Mouse (Mus musculus) lung, embryonic 15.5 days (tissue): ENCODE data around the gene Kif16b. TPM values are rescaled to one million over a fixed set of nuclear protein-coding genes. Genes with fewer than 3 reads are reported as not detected.

Experiments used
- ATAC-seq: fragments of 200-750 bp; cut with Nextera tagmentation; 2 replicates; pipeline ENCODE4 v1.8.0; 2017; ENCODE audit warnings: moderate number of reproducible peaks, borderline replicate concordance; ENCODE audit not compliant: low FRiP score, low TSS enrichment; ENCODE audit errors: extremely low read depth
- H3K27ac ChIP-seq: fragments of 300-500 bp; sonication (generic); 2 replicates; pipeline ENCODE4 v1.5.1; 2015; ENCODE audit warnings: moderate library complexity, mild to moderate bottlenecking, inconsistent platforms
- H3K27me3 ChIP-seq: fragments of 300-500 bp; sonication (generic); 2 replicates; pipeline ENCODE4 v1.6.1; 2015; ENCODE audit warnings: inconsistent platforms
- H3K36me3 ChIP-seq: fragments of 300-500 bp; sonication (generic); 2 replicates; pipeline ENCODE4 v1.6.1; 2015; ENCODE audit warnings: inconsistent platforms
- H3K4me1 ChIP-seq: fragments of 300-500 bp; sonication (generic); 2 replicates; pipeline ENCODE4 v1.6.1; 2015; ENCODE audit warnings: inconsistent platforms
- H3K4me2 ChIP-seq: fragments of 300-500 bp; sonication (generic); 2 replicates; pipeline ENCODE4 v1.6.1; 2015; ENCODE audit warnings: inconsistent platforms, mild to moderate bottlenecking, moderate library complexity
- H3K4me3 ChIP-seq: fragments of 300-500 bp; sonication (generic); 2 replicates; pipeline ENCODE4 v1.5.1; 2015; ENCODE audit warnings: mild to moderate bottlenecking, inconsistent platforms
- H3K9ac ChIP-seq: fragments of 300-500 bp; sonication (generic); 2 replicates; pipeline ENCODE4 v1.6.1; 2015; ENCODE audit warnings: inconsistent platforms
- H3K9me3 ChIP-seq: fragments of 300-500 bp; sonication (generic); 2 replicates; pipeline ENCODE4 v1.6.1; 2016; ENCODE audit warnings: inconsistent platforms
- WGBS: fragments of 180-500 bp; shearing (Covaris S2); methylation state at CpG from one replicate; pipeline ENCODE4 v1.1.7; 2015; 5-methylcytosine and 5-hydroxymethylcytosine counted together
- polyA plus RNA-seq: library from polyadenylated mRNA; unstranded; fragments of >200 nt; fragmentation: Nextera tagmentation; extraction: Ambion mirVana; gene quantifications from 2 replicates; pipeline ENCODE4 v1.2.1, GENCODE M21; 2015

Gene Kif16b
- polyA plus RNA-seq, 1 experiment from 2014 or later, result 10.3 TPM

DNA sequence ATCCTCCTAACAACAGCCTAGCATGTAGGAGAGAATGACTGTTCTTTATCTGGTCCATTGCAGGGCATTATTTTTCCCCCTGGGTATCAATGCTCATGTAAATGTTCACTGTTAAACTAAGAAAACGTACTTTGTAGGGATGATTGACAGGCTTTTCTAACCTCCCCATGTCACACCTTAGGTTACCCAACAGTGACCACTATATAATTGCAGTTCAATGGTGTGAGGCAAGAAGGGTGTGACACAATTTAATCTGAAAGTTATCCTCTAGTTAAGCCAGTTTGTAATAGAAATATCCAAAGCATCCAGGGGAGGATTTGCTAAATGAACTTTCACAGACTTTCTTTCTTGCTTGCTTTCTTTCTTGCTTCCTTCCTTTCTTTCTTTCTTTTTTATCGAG lies 181.2 kb downstream of the Kif16b start:
- Histone ChIP-seq H3K27ac (no peak overlapping the region), H3K9me3 (no peaks in the 10 kb centered on the region), H3K9ac (no peak overlapping the region), H3K4me3 (no peak overlapping the region), H3K4me2 (no peak overlapping the region), H3K27me3 (no peaks in the 10 kb centered on the region), H3K4me1 (no peaks in the 10 kb centered on the region), H3K36me3 (no peaks in the 10 kb centered on the region)
- ATAC-seq, result no peak
- WGBS, result 70% methylated on average over 2 of the region's 2 CpGs

DNA sequence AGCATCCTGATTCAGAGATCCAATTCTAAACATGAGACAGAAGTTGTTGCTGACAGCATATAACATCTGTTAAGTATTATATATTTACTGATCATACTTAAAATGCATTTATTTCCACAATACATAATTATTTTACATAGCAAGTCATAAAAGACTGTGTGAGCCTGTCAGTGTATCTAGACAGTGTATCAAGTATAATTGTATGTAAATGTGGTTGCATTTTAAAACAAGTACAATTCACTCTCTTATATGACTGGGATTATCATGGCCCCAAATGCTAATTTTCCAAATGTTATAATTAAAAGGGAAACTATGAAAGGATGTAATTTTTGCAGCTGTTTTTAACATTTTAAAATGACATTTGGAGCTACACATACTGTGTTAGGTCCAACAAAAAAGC lies 182.3 kb downstream of the Kif16b start:
- Histone ChIP-seq H3K9me3 (no peaks in the 10 kb centered on the region), H3K9ac (no peak overlapping the region), H3K4me1 (no peaks in the 10 kb centered on the region), H3K27ac (no peak overlapping the region), H3K36me3 (no peaks in the 10 kb centered on the region), H3K4me3 (no peak overlapping the region), H3K4me2 (no peak overlapping the region), H3K27me3 (no peaks in the 10 kb centered on the region)
- ATAC-seq, result no peak

DNA sequence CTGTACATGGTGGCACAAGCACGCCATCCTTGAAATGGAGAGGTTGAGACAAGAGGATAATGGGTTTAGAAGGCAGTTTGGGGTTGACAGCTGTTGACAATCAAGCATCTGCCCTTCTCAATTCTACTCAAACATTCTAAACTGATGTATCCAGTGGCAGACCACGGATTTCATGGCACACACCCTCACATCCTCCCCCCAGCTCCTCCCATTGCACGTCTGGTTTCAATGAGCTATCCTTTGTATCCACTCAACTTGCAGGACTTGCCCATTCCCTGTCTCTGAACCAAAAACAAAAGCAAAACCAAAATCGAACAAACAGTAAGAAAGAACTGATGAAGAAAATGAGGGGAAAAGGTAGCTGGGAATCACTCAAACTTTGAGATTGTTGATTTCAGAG lies 183.7 kb downstream of the Kif16b start:
- no peaks in the 10 kb centered on the region for H3K9me3 ChIP-seq
- no peak overlapping the region for H3K4me2 ChIP-seq
- H3K4me1 ChIP-seq, result no peaks in the 10 kb centered on the region
- H3K27me3 ChIP-seq, result no peaks in the 10 kb centered on the region
- H3K9ac ChIP-seq, result no peak overlapping the region
- WGBS, result 62% methylated on average over 4 of the region's 4 CpGs
- H3K27ac ChIP-seq, result no peak overlapping the region
- no peaks in the 10 kb centered on the region for H3K36me3 ChIP-seq
- no peak for ATAC-seq
- no peak overlapping the region for H3K4me3 ChIP-seq

DNA sequence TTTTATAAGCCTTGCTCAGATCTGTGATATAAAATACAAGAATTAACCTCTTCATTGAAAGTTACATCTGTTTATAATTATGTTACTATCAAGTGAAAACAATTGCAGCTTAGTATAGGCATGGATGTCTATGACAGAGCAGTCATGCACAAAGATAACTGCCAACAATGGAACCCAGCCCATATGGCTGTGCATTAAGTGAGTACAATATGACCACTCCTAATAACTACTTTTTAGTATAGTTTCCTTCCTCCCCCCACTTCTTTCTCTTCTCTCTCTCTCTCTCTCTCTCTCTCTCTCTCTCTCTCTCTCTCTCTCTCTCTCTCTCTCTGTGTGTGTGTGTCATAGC lies 185.4 kb downstream of the Kif16b start:
- no peaks in the 10 kb centered on the region for H3K27me3 ChIP-seq

DNA sequence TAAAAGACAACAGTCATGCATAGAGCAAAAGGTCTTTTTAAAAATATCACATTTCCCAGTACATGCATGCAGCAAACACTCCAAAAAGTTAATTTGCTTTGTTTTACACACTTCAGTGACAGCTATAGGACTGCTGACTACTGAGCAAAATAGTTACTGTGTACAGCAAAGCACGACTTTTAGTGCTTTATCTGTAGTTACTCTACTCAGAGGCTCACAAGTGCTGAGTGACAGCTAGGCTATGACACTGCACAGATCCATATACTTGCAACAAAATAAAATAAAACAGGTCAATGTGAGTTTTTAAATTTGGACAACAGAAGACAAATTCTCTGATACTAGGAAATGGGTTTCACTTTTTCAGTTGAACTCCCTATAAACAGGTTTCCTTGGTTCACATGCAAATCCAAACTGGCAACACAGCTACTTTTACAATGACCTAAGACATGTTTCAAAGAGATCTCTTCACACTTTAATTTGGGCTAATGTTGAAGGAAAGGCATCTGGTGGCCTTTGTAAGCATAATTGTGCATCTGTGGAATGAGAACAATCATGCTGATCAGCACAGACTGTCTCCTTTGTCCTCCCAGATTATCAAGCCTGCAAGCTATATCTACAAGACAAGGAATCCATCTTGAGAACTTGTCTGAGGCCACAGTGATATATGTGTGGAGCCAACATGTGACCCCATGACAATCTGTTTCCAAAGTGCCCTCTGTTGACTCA lies 186.0 kb downstream of the Kif16b start:
- ATAC-seq, result no peak
- Histone ChIP-seq H3K4me1 (no peaks in the 10 kb centered on the region), H3K27ac (no peak overlapping the region), H3K4me2 (no peak overlapping the region), H3K9me3 (no peaks in the 10 kb centered on the region), H3K27me3 (no peaks in the 10 kb centered on the region), H3K36me3 (no peaks in the 10 kb centered on the region), H3K9ac (no peak overlapping the region), H3K4me3 (no peak overlapping the region)
- 54% methylated on average over 1 of the region's 1 CpGs for WGBS

More for the DNA sequence above, 185.4 kb downstream of the Kif16b start:
- Histone ChIP-seq H3K4me3 (no peak overlapping the region), H3K9me3 (no peaks in the 10 kb centered on the region), H3K4me2 (no peak overlapping the region), H3K9ac (no peak overlapping the region), H3K27ac (no peak overlapping the region), H3K4me1 (no peaks in the 10 kb centered on the region), H3K36me3 (no peaks in the 10 kb centered on the region)
- ATAC-seq, result no peak

DNA sequence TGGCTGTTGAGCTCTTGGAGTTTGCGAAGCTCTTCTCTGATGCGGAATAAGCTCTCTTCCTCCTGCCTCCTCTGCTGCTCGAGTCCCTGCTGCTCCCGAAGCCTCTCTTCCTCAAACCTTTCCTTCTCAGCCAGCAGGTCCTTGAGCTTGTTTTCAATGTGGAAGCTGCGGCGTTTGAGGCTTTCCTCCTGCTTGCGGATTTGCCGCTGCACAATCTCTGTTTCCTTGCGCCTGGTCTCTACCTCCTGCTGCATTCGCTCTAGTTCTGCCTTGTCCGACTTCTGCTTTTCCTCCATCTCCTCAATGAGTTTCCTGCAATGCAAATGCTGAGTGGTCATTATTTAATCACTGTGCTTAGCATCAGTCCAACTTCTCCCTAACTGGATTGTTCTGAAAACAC lies 188.6 kb downstream of the Kif16b start:
- no peak overlapping the region for H3K4me3 ChIP-seq
- H3K4me2 ChIP-seq, result no peak overlapping the region
- H3K27ac ChIP-seq, result no peak overlapping the region
- no peaks in the 10 kb centered on the region for H3K9me3 ChIP-seq
- H3K4me1 ChIP-seq, result no peaks in the 10 kb centered on the region
- no peaks in the 10 kb centered on the region for H3K36me3 ChIP-seq
- H3K27me3 ChIP-seq, result no peaks in the 10 kb centered on the region
- no peak for ATAC-seq
- H3K9ac ChIP-seq, result no peak overlapping the region
- 85% methylated on average over 11 of the region's 11 CpGs for WGBS

DNA sequence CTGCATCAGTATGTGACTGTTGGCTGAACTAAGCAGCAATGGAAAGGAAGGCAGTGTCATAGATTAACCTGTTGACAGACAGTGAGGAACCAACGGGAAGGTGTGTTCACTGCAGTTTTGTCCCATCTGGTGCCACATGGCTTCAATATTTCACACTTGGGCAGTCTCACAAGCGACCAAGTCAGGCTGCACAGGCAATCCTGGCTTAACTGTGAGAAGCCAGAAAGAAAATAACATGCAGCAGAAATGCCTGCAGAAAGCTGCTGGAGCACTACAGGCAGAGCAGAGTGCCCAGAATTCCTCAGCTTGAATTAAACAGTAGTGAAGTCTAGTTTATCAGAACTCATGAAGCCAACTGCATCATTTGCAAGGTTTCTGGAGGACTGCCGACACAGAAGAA lies 192.0 kb downstream of the Kif16b start:
- WGBS, result 75% methylated on average over 3 of the region's 3 CpGs
- no peak overlapping the region for H3K4me2 ChIP-seq

DNA sequence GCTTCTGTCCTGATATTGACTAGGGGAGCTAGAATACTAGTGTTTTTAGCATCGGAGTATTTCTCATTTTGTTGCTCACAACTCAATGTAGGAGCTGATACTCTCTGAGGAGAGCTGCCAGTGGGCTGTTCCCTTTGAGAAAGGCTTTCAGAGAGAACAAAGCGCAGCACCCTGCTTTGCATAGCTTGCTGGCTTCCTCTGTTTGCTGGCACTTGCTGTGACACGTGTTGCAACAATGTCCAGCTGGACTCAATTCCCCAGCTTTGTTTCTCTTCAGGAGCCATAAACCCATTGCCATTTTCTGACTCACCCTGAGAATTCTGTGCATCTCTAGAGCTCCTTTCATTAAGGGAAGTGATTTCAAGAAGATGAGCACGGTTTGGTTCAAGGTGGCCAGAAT lies 200.6 kb downstream of the Kif16b start:
- no peaks in the 10 kb centered on the region for H3K9me3 ChIP-seq
- no peaks in the 10 kb centered on the region for H3K27me3 ChIP-seq
- H3K4me1 ChIP-seq, result peaks cover 23% of the 10 kb centered on the region
- 71% methylated on average over 4 of the region's 4 CpGs for WGBS
- no peak overlapping the region for H3K9ac ChIP-seq
- no peak overlapping the region for H3K4me3 ChIP-seq
- ATAC-seq, result no peak
- H3K36me3 ChIP-seq, result no peaks in the 10 kb centered on the region
- no peak overlapping the region for H3K4me2 ChIP-seq
- no peak overlapping the region for H3K27ac ChIP-seq

More for the DNA sequence above, 192.0 kb downstream of the Kif16b start:
- no peaks in the 10 kb centered on the region for H3K4me1 ChIP-seq
- no peak for ATAC-seq
- no peak overlapping the region for H3K27ac ChIP-seq
- no peaks in the 10 kb centered on the region for H3K9me3 ChIP-seq
- H3K27me3 ChIP-seq, result no peaks in the 10 kb centered on the region
- no peaks in the 10 kb centered on the region for H3K36me3 ChIP-seq
- H3K4me3 ChIP-seq, result no peak overlapping the region
- no peak overlapping the region for H3K9ac ChIP-seq

DNA sequence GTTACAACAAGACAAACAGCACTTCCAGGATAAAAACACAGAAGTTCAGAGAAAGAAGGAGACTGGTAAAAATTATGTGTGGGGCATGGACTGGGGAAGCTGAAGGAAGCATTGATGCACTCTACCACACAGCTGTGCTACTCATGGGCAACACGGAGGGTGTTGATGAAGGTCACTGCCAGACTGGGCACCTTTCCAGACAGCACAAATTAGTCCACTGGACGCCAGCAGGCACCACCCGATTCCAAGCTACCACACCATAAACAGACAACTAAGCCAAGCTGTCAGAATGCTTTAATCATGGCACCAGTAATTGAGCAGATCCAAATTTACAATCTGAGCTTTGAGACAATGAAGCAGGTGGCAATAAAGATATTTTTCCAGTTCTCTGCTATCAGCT lies 202.7 kb downstream of the Kif16b start:
- no peak overlapping the region for H3K4me3 ChIP-seq
- H3K27me3 ChIP-seq, result no peaks in the 10 kb centered on the region
- H3K27ac ChIP-seq, result 0 out of 2 replicates have a peak overlapping the region, but pooled peaks have one; percentile 17
- peak; percentile 62; the same call in 1 of the 2 replicates for ATAC-seq
- H3K4me2 ChIP-seq, result no peak overlapping the region
- H3K4me1 ChIP-seq, result peaks cover 23% of the 10 kb centered on the region
- H3K36me3 ChIP-seq, result no peaks in the 10 kb centered on the region
- 34% methylated on average over 3 of the region's 3 CpGs for WGBS
- H3K9me3 ChIP-seq, result no peaks in the 10 kb centered on the region
- H3K9ac ChIP-seq, result no peak overlapping the region

DNA sequence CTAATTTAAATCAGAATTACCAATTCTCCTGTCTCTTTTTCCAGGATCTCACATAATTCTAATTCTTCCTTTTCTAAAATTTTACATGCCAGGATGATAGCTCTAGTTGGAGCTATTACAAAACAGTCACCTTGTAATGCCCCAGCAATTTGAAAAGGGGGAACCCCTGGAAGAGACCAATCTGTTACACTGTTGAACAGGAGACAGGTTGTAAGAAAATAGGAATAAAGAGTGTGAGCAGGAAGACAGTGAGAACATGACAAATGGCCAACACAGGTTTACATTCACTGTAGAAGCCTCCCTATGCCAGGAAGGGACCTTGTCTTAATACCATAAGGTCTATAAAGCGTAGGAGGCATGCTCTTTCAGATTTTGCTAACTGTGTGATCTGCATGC lies 206.4 kb downstream of the Kif16b start:
- Histone ChIP-seq H3K4me3 (no peak overlapping the region), H3K36me3 (no peaks in the 10 kb centered on the region), H3K27me3 (no peaks in the 10 kb centered on the region), H3K4me2 (no peak overlapping the region), H3K27ac (no peak overlapping the region), H3K9me3 (no peaks in the 10 kb centered on the region), H3K4me1 (peaks cover 19% of the 10 kb centered on the region), H3K9ac (no peak overlapping the region)
- no peak for ATAC-seq
- 88% methylated on average over 1 of the region's 1 CpGs for WGBS

DNA sequence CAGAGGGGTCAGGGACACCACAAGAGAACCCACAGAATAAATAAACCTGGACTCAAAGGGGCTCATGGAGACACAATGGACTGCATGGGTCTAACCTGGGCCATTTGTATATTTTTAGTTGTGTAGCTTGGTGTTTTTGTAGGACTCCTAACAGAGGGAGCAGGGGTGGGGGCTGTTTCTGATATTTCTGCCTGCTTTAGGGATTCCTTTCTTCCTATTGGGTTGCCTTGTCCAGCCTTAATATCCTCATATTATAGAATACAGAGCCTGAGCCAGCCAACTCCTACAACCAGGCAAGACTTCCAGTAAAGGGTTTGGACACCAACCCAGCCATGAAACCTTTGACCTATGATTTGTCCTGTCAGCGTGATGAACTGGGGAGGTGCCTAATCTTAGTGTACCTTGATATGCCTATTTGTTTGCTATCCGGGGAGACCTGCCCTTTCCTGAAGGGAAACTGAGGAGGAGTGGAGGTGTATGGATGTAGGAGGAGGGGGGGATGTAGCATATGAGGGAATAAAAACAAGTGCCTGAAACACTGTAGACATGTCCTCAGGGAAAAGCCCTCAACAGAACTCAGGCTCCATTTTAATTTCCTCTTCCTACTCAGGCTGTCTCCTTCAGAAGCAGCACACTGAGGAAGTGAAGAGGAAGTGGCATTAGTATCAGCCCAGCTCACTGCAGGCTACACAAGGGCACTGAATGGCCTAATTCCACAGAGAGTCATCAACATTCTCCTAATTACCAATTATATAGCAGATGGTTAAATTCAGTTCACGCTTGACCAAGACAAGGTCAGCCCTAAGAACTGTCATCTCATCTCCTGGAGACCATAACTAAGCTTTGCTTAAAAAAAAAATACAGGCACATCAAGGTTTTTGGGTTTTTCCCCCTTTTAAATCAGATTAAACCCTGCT lies 207.1 kb downstream of the Kif16b start:
- ATAC-seq, result no peak

DNA sequence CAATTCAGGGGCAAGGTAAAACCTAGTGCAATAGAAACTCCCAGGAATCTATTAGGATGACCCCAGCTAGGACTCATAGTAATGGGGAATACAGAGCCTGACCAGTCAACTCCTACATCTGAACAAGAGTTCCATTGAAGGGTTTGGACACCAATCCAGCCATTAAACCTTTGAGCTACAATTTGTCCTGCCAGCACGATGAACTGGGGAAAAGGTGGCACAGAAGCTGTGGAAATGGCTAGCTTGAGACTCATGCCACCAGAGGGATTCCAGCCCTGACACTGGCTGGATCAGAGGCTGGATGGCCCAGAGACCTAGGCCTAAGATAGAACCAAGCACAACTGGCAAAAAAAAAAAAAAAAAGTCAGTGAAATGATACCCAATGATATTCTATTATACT lies 207.9 kb downstream of the Kif16b start:
- Histone ChIP-seq H3K4me2 (no peak overlapping the region), H3K4me3 (no peak overlapping the region), H3K36me3 (no peaks in the 10 kb centered on the region), H3K4me1 (peaks cover 5% of the 10 kb centered on the region; the same call in 1 of the 2 replicates), H3K27me3 (no peaks in the 10 kb centered on the region), H3K9me3 (no peaks in the 10 kb centered on the region), H3K9ac (no peak overlapping the region), H3K27ac (no peak overlapping the region)
- WGBS, result 85% methylated on average over 1 of the region's 1 CpGs
- ATAC-seq, result no peak

More for the DNA sequence above, 207.1 kb downstream of the Kif16b start:
- no peak overlapping the region for H3K9ac ChIP-seq
- peaks cover 12% of the 10 kb centered on the region for H3K4me1 ChIP-seq
- H3K36me3 ChIP-seq, result no peaks in the 10 kb centered on the region
- H3K9me3 ChIP-seq, result no peaks in the 10 kb centered on the region
- no peak overlapping the region for H3K4me2 ChIP-seq
- no peak overlapping the region for H3K27ac ChIP-seq
- 77% methylated on average over 3 of the region's 3 CpGs for WGBS
- no peaks in the 10 kb centered on the region for H3K27me3 ChIP-seq
- H3K4me3 ChIP-seq, result no peak overlapping the region
